Mouse (Mus musculus): ENCODE measurements around the gene Scrn1.
A peak's percentile ranks its signal among the peaks of the same experiment; 100 is the strongest.

The Scrn1 gene

GRCm38 (mm10) chr6:54565665-54566545 is at the start of gene Scrn1:
Gene Scrn1 (minus strand): TSS chr6:54566489.
- peak; percentile 45 to 70 for DNase-seq (ENCODE audit: low spot score in 2 of 2)

GRCm38 (mm10) chr6:54606241-54606640 is 40.0 kb upstream of the Scrn1 start:
- DNase-seq (ENCODE audit: low spot score in 2 of 2), result no peak

GRCm38 (mm10) chr6:54604001-54604715 is 37.9 kb upstream of the Scrn1 start:
- no peak for DNase-seq (ENCODE audit: low spot score in 2 of 2)

- no peak for DNase-seq (ENCODE audit: low spot score in 2 of 2)
Observed at GRCm38 (mm10) chr6:54602891-54603290, 36.6 kb upstream of the Scrn1 start.

- DNase-seq (ENCODE audit: low spot score in 2 of 2), result no peak
Observed at GRCm38 (mm10) chr6:54600681-54601347, 34.5 kb upstream of the Scrn1 start.

GRCm38 (mm10) chr6:54597711-54598110 is 31.4 kb upstream of the Scrn1 start:
- DNase-seq (ENCODE audit: low spot score in 2 of 2), result no peak

- DNase-seq (ENCODE audit: low spot score in 2 of 2), result no peak
Observed at GRCm38 (mm10) chr6:54597208-54597607, 30.9 kb upstream of the Scrn1 start, which contains the start of gene Fkbp14. Gene Fkbp14 (minus strand): TSS chr6:54597308.

- DNase-seq (ENCODE audit: low spot score in 2 of 2), result peak in 1 of 2 experiments; percentile 8
Observed at GRCm38 (mm10) chr6:54595330-54595878, 29.1 kb upstream of the Scrn1 start.

GRCm38 (mm10) chr6:54594469-54595329 is 28.4 kb upstream of the Scrn1 start, which contains the start of gene Plekha8:
Gene Plekha8 (plus strand): TSS chr6:54595111.
- peak; percentile 78 to 81 for DNase-seq (ENCODE audit: low spot score in 2 of 2)

- DNase-seq (ENCODE audit: low spot score in 2 of 2), result no peak
Observed at GRCm38 (mm10) chr6:54593766-54594468, 27.6 kb upstream of the Scrn1 start.

- DNase-seq (ENCODE audit: low spot score in 2 of 2), result peak; percentile 89 to 90
Observed at GRCm38 (mm10) chr6:54592938-54593535, 26.7 kb upstream of the Scrn1 start.

- DNase-seq (ENCODE audit: low spot score in 2 of 2), result no peak
Observed at GRCm38 (mm10) chr6:54591778-54592177, 25.5 kb upstream of the Scrn1 start.

- no peak for DNase-seq (ENCODE audit: low spot score in 2 of 2)
Observed at GRCm38 (mm10) chr6:54590691-54591090, 24.4 kb upstream of the Scrn1 start.

- DNase-seq (ENCODE audit: low spot score in 2 of 2), result no peak
Observed at GRCm38 (mm10) chr6:54588212-54588611, 21.9 kb upstream of the Scrn1 start.

- DNase-seq (ENCODE audit: low spot score in 2 of 2), result no peak
Observed at GRCm38 (mm10) chr6:54587683-54588082, 21.4 kb upstream of the Scrn1 start.

- no peak for DNase-seq (ENCODE audit: low spot score in 2 of 2)
Observed at GRCm38 (mm10) chr6:54586911-54587310, 20.6 kb upstream of the Scrn1 start.

- no peak for DNase-seq (ENCODE audit: low spot score in 2 of 2)
Observed at GRCm38 (mm10) chr6:54586175-54586574, 19.9 kb upstream of the Scrn1 start.

- no peak for DNase-seq (ENCODE audit: low spot score in 2 of 2)
Observed at GRCm38 (mm10) chr6:54573218-54573955, 7.1 kb upstream of the Scrn1 start.

GRCm38 (mm10) chr6:54569776-54570175 is 3.5 kb upstream of the Scrn1 start:
- no peak for DNase-seq (ENCODE audit: low spot score in 2 of 2)
